Mouse (Mus musculus): Measurements from ENCODE around the gene Nr0b1. TPM values are rescaled to one million over a fixed set of nuclear protein-coding genes. Genes with fewer than 3 reads are reported as not detected.
A peak's percentile ranks its signal among the peaks of the same experiment; 100 is the strongest.

The Nr0b1 gene
- 10 to 100 TPM in 1 of 2 experiments, 1 to 10 TPM in 1; 1.6 to 11.7 TPM for total RNA-seq (2021)
- long read RNA-seq, experiment 1, partial matches to known transcripts = 0 of 2 reads
- long read RNA-seq, experiment 1, other reads (novel, unspliced or antisense) = 0 of 2 reads
- long read RNA-seq, experiment 2, transcript Nr0b1-201 (2 exons, 1,808 nt) = major isoform, 61 of 61 reads
- long read RNA-seq, experiment 2, partial matches to known transcripts = 0 of 61 reads
- long read RNA-seq, experiment 2, other reads (novel, unspliced or antisense) = 0 of 61 reads

DNA sequence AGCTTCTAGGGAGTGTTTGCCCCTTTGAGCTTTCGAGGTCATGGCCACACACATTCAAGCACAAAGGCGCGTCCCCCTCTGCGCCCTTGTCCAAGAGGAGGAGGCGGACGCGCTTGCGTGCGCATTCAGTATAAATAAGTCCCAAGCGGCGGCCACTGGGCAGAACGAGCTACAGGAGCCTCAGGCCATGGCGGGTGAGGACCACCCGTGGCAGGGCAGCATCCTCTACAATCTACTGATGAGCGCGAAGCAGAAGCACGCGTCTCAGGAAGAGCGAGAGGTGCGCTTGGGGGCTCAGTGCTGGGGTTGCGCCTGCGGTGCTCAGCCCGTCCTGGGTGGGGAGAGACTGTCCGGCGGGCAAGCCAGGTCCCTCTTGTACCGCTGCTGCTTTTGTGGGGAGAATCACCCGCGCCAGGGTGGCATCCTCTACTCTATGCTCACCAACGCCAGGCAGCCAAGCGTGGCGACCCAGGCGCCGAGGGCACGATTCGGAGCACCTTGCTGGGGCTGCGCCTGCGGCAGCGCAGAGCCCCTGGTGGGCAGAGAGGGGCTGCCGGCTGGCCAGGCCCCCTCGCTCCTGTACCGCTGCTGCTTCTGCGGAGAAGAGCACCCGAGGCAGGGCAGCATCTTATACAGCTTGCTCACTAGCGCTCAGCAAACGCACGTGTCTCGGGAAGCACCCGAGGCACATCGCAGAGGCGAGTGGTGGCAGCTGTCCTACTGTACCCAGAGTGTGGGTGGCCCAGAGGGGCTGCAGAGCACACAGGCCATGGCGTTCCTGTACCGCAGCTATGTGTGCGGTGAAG, at the start of gene Nr0b1:
Nr0b1 (plus strand) TSS at position 151 of the 806 bp plus-strand sequence.
- DNase-seq (ENCODE audit: low spot score in 2 of 2) = peak in 1 of 2 experiments; percentile 12

DNA sequence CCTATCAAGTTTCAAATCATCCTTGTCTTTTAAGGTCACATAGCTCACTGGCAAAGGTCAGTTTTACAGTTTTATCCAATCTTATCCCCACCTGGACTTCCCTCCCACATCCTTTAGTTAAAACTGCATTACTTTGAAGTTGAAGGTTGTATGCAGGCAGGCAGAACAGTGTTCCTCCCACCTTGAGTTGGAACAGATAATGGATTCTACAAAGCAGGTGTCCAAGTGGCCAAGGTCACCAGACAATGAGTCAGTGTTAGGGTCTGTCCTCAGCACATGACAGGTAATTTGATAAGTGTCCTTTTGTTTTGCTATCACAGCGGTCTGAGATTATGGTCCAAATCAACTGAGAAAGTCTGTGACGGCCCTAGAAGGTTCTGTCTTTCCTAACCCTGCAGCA, 4.3 kb upstream of the Nr0b1 start:
- DNase-seq (ENCODE audit: low spot score in 2 of 2) = no peak

DNA sequence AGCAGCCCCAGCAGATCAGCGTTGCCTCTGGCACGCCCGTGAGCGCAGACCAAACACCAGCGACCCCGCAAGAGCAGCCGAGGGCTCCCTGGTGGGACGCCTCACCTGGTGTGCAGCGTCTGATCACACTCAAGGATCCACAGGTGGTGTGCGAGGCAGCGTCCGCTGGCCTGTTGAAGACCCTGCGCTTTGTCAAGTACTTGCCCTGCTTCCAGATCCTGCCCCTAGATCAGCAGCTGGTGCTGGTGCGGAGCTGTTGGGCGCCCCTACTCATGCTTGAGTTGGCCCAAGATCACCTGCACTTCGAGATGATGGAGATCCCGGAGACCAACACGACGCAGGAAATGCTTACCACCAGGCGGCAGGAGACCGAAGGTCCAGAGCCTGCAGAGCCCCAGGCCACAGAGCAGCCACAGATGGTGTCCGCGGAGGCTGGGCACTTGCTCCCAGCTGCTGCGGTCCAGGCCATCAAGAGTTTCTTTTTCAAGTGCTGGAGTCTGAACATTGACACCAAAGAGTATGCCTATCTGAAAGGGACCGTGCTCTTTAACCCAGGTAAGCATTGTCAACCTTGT, 943 bp downstream of the Nr0b1 start:
- no peak for DNase-seq (ENCODE audit: low spot score in 2 of 2)

DNA sequence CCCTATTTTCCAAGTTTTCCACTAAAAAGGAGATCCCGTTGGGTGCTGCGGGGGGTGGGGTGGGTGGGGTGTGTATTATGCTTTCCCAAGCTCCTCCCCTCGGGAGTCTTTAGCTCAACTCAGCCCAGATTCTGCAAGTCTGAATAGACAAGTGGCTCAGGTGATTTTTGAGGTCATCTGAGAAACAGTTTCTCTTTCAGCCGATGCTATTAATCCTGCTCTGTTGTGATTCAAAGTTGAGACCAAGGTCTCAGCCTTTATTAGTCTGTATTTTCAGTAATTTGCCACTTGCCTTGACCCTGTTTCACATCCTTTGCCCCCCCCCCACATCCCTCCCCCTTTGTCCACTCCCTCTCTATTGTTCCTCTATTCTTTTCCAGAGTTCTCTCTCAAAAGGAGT, 1.8 kb downstream of the Nr0b1 start:
- no peak for DNase-seq (ENCODE audit: low spot score in 2 of 2)

DNA sequence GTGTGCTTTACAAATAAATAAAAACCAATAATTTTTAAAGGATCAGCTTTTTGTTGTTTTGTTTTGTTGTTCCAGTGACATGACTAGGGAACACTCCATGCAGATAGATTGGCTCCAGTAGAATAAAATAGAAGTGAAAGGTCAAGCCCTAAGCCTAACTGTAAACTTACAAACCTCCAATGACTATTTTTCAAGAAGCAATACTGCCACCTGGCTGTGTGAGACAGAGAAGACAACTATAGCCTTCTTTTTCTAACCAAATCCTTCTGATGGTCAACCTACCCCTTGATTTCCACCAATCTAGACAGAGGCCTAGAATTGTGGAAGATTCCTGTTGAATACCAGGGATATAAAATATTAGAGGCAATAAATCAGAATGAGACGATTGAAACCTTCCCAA, 45.7 kb downstream of the Nr0b1 start:
- no peak for DNase-seq (ENCODE audit: low spot score in 2 of 2)

Other genes with a start within 250 kb of the Nr0b1 start
- gene Samt3, start 147.6 kb upstream of the Nr0b1 start, total RNA-seq (2021) = not detected
- gene Mageb4, start 113.3 kb downstream of the Nr0b1 start, total RNA-seq (2021) = not detected